Mouse (Mus musculus): Measurements from ENCODE around the gene A4galt.
A peak's percentile ranks its signal among the peaks of the same experiment; 100 is the strongest.
"Not testable (repeated sequence)": the region's sequence is repeated elsewhere in the genome, so short reads cannot be mapped to it uniquely, and the experiment has no call there.

Gene A4galt

DNA sequence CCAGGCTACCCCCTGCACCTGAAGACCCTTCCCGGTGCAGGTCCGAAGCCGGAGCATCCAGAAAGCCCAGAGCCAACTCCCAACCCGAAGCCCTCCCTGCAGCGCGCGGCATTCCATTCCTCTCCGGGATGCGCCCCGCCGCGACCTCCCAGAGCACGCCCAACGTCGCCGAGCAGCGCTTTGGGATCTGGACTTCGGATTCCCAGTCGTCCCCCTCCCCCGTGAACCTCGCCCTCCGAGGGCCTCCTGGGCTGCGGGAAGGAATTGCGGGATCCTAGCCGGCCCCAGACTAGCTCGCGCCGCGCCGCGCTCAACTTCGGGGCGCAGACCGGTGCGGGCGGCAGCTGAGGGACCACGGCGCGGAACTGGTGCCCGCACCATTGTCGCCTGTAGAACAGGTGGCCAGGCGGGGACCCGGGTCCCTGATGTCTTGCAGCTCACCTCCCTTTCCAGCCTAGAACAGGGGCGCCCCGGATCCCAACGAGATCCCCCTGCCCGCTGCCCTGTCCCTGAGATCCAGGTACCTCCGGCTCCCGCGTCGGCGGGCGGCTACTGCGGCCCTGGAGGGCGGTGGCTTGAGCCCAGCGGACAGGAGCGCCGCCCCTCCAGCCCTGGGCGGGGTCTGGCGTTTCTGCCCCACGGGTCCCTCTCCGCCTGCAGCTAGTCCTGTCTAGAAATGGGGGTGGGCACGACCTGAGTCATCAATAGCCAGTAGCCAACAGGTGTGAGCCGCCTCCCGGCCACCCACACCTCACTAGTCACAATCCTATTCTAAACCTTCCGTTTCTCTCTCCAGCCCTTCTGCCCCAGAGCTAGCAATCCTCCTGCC is at the start of gene A4galt:
A4galt (minus strand) TSS at position 599 of the 829 bp plus-strand sequence.
- DNase-seq (ENCODE audit: low spot score), result no peak

DNA sequence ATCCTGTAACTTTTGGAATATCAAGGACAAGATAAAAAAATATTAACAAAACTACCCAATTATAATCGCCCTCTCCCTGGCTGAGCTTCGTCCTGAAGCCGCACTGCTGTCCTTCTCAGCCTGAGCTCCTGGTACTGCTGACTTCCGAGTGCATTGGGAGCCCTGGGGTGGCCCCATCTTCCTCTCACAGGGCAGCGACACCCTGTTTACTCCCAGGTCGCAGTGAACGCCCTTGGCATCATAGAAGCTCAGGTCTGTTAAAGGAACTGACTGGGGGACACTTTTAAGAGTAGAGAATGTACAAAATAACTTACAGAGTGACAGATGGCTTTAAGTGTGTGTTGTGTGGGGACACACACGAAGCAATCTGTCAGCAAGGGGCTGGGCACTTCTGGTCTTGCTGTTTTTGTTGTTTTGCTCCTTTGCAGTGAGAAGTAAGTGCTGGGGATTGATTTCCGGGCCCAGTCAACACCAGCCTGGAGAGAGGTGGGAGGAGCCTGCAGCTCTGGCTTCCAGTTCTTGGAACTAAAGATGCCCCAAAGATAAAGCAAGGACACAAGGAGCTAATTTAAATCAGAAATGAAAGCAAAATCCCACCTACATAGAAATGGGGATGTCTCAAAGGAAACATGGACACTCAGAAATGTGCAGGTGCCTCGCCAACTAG is 48.5 kb upstream of the A4galt start:
- DNase-seq (ENCODE audit: low spot score), result no peak

DNA sequence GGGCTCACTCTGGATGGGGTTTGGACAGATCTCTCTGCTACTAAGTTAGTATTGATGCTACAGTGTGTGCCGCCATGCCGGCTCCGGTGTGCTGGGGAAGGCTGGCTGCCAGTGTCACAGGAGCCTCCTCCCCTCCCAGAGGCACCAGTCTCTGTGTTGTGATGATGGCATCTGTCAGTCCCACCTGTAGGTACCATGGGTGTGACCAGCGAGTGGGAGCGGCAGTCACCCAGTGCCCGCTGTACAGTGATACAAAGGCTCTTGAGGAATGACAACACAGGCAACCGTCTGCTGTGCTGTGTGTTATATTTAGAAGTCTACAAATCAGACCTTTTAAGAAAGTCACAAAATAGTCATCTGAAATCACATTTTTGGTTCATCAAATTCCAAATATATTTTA is 47.9 kb upstream of the A4galt start:
- DNase-seq (ENCODE audit: low spot score), result no peak

DNA sequence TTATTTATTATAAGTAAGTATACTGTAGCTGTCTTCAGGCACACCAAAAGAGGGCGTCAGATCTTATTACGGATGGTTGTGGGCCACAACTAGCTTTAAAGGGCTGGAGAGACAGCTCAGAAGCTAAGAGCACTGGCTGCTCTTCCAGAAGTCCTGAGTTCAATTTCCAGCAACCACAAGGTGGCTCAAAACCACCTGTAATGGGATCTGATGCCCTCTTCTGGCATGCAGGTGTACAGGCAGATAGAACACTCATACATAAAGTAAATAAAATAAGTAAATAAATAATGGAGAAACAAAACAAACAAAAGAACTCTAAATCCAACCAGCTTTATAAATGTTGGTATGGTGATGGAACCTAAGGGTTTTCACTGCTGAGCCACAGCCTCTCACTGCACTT is 47.2 kb upstream of the A4galt start:
- no peak for DNase-seq (ENCODE audit: low spot score)

DNA sequence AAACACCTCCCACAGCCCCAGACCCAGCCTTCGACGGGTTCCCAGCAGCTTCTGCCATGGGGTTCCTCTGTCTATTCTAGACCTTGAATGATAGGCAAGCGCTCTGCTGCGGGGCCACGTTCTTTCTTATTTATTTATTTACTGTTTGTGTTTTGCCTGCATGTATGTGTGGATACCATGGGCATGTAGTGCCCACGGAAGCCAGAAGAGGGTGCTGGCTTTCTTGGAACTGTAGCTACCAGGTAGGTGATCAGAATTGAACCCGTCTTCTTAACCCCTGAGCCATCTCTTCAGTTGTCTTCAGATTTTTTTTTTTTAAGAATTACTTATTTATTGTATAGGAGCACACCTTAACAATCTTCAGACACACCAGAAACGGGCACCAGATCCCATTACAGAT is 46.7 kb upstream of the A4galt start:
- no peak for DNase-seq (ENCODE audit: low spot score)

DNA sequence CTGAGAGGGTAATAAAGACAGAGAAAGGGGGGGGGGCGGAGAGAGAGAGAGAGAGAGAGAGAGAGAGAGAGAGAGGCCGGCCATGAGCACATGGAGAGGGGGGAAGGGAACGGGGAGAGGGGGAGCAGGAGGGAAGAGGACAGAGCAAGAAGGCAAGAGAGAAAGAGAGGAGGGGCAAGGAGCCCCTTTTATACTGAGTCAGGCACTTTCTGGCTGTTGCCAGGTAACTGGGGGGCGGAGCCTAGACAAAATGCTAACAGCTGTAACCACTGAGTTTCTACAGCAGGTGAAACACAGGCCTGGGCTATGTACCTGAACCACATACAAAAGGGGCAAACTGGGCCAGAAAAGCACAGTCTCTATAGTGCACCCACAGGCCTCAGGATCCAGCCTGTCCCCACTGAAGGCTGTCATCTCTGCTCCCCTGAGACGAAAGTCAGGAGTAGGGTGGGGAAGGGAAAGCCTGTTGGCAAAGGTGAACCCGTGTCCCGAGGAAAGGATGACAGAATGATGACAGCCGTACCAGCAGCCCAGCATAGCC is 45.3 kb upstream of the A4galt start:
- DNase-seq (ENCODE audit: low spot score), result no peak

DNA sequence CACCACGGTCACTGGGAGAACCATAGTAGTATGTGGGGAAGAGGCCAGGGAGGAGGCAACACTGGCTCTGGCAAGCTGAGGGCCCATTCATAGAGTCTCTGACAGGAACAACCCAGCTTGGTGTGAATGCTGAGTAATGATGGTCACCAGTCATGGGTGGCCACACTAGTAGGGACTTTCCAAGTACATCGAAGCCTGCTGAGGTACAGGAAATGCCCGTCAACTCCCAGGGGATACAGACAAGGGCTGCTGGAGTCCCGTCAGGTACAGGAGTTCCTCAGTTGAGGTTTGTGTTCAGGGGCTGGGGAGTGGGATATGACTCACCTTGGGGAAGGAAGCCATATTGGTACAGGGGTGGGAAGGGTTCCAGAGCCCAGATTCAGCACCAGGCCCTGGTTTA is 44.5 kb upstream of the A4galt start:
- DNase-seq (ENCODE audit: low spot score), result peak; percentile 59

DNA sequence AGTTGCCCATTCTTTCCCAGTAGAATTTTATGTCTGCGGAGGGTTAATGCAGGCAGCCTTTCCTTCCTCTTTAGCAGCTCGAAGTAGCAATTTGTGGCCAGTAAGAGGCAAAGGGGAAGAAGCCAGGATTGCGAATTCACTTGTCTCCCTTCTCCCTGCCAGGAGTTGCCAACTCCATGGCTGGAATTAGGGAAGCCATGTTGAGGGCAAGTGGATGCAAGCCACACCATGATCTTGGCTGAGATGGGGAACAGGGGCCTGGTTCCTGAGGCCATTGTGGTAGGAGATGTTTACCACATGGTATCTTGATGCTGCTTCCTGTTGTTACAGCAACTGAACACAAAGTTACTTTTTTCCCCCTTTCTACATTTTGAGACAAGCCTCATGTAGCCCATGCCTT is 43.4 kb upstream of the A4galt start:
- peak; percentile 65 for DNase-seq (ENCODE audit: low spot score)

DNA sequence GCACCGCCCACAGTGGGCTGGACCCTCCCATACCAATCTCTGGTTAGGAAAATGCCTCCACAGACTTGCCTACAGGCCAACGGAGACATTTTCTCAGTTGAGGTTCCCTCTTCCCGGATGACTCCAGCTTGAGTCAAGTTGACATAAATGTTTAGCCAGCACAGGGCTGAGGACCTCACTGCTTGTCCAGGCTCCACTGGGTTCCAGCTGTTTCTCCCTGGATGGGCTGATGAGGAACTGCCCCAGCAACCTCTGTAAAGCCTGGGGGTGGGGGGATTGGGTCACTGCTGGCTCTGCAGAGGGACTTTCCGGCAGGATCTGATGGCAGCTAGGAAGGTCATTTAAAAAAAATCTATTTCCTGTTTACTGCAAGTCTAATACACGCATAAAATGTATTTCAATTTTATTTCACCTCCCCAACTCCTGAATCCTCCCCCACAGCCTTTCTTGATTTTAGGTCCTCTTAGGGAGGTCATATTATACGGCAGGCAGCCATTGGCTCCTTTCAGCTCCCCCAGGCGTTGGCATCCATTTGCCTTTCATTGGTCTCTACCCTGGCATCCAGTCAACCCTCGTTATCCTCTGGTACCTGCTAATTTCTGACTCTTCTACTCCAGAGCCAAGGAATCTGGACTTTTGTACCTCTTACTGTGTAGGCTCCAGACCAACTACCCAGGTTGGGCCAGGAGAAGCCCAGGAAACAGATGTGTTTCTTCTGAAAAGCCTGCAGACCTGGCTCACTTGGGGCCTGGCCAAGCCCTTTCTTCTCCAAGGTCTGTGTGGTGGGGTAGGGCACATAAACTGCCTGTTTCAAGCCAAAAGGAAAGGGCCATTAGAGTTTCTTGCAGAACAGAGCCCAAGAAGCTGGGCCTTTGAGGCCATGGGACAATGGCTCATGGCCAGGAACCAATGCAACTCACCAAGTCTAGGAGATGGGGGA is 42.4 kb upstream of the A4galt start:
- peak; percentile 57 for DNase-seq (ENCODE audit: low spot score)

DNA sequence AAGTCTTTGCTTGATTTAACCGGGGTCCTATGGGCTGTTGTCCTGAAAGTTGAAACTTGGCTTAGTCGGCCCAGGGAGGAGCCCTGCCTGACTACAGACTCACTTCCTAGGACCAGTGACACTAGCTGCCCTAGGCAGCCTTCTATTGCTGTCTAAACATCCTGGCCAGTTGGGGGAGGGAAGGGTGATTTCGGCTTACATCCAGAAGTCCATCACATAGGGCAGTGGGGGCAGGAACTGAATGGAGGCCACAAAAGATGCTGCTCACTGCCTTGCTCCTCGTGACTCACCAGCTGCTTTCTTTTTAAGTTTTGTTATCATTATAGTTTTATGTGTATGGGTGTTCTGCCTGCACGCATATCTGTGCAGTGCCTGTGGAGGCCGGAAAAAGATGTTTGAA is 41.6 kb upstream of the A4galt start:
- no peak for DNase-seq (ENCODE audit: low spot score)

DNA sequence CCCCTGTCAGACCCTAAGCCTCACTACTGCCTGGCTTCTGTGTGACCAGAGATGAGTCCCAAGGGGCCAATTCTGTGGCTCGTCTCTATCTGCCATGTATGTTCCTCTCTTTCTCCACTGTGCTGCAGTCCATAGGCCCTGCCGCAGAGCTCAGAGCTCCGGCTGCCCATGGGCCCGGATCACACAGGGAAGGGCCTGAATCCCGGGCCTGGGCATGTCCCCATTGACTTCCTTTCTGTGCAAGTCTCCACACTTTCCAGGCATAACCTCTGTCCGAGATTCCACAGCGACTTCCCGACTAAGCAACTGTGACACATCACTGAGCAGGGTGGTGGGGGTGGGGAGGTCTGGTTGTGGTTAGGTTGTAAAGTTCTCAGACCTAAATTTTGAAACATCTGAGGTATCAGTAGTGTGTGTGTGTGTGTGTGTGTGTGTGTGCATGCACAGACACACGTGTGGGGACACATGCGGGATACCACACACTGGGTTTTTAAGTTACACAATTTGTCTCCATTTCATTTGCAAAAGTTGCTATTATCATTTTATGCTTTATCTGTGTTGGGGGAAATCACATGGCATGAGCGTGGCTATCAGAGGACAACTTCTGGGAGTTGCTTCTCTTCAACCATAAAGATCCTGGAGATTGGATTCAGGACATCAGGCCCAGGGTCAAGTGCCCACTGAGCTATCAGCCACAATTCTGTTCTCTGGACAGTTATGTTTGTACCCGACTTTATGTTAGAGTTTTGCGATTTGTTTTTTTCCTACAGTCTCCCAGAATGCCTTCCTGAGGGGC is 40.9 kb upstream of the A4galt start:
- DNase-seq (ENCODE audit: low spot score), result peak; percentile 87

DNA sequence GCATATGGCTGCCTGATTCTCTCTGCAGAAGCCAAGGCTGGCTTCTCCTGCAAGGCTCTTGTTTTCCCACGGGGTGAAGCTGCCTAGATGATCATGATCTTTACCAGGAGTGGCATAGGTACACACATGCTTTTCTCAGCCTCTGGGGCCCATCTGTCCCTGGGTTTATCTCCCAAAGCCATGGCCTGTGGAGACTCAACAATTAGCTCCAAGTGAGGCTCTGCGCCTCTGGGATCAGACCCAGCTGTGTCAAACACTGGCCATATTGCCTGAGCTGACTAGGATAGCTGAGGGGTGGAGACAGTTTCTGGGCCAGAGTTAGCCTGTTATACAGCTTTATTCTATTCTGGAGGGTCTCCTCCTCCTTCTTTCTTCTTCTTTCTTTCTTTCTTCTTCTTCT is 39.3 kb upstream of the A4galt start:
- peak; percentile 62 for DNase-seq (ENCODE audit: low spot score)

DNA sequence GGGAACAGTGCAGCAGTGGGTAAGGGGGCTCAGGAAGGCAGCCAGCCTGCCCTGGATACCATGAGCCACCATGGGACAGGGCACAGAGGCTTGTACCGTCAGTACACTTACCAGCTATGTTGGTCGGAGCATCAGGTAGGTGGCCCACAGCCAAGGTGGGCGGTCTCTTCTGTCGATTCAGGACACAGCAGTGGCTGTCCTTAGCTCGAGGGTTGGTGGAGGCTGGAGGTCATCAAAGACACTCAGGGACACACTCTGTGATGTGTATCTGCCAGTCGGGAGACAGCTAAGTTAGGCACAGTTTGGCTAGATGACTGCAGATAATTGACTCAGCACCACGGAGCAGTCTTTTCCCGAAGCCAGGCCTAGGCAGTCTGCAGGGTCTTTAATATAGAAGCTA is 33.3 kb upstream of the A4galt start:
- no peak for DNase-seq (ENCODE audit: low spot score)

DNA sequence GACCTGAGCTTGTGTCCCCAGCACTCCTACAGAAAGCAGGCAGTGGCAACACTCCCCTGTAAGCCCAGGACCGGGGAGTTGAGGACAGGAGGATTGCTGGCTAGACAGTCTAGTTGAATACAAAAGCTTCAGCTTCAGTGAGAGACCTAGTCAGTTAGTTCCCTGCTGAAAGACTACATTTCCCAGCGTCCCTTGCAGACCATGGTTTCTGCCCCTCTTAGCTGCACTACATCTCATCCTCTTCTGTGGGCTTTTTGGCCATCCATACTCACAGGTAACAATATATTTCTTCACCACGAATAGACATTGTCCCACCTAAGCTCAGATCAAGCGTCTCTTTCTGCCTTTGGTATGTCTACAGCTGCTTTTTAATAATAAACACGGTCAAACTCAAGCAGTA is 30.8 kb upstream of the A4galt start:
- DNase-seq (ENCODE audit: low spot score), result no peak

DNA sequence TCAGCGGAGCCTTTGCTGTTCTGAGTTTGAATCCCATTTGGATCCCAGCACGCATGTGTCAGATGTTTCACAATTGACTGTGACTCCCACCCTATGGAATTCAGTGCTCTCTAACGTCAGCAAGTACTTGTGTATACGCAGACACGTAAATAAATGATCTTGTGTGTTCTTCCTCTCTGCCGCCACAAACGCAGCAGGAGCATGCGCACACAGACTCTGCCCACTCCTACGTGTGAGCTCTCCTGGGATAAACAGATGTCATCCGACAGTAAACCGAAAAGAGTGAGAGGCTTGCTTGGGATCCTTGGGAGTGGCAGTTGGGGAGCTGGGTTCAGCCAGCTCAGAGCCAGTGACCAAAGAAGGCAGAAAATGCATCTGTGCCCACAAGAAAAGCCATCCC is 29.7 kb upstream of the A4galt start:
- DNase-seq (ENCODE audit: low spot score), result no peak

DNA sequence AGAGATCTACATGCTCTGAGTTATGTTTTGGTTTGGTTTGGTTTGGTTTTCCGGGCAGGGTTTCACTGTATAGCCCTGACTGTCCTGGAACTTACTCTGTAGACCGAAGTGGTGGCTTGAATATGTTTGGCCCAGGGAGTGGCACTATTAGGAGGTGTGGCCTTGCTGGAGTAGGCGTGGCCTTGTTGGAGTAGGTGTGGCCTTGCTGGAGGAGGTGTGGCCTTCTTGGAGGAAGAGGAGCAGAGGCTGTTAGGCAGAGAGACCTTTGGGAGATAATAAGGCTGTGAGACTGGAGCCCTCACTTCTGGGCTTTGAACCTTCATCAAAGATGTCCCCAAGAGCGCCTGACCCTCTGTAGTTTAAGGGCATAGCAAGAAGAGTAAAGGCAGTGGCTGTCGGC is 27.0 kb upstream of the A4galt start:
- no peak for DNase-seq (ENCODE audit: low spot score)

DNA sequence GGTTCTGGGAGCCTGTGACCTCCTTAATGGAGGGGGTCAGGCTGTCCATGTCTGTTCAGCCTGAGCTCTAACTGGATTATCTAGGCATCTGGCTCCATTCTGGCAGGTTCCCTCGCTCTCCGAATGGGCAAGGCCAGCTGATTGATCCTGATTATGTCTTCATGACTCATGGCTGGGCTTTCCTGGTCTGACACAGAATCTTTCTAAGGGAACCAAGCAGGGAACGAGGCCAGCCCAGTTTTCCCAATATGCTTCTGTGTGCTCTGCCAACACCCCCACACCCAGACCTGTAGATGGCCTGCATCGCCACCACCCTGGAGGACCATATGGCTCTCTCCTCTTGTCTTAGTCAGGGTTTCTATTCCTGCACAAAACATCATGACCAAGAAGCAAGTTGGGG is 25.9 kb upstream of the A4galt start:
- no peak for DNase-seq (ENCODE audit: low spot score)

DNA sequence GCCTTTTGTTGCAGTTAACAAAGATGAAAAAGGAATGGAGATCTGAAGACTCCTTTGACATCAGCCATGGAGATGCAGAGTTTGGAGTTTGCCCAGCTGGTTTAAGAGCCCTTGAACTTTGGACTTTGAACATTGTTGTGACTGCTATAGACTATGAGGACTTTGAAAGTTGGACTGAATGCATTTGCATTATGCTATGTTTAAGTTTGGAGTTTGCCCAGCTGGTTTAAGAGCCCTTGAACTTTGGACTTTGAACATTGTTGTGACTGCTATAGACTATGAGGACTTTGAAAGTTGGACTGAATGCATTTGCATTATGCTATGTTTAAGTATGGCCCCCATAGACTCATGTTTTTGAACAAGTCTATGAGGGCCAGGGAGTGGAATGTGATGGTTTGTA is 22.7 kb upstream of the A4galt start:
- not testable (repeated sequence) for DNase-seq (ENCODE audit: low spot score)

DNA sequence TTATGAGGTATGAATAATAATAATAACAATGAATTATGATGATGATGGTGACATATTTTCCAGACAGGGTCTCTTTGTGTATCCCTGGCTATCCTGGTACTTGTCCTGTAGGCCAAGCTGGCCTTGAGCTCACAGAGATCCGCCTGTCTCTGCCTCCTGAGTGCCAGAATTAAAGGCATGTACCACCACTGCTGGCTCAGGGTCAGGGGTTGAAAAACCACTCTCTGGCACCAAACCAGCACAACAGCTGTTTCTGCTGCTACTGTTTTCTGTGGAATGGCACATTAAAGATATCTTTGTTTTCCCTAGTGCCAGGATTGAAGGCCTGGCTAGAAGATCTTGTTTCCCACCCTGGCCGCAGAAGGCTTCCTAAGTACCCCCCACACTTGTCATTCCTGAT is 21.4 kb upstream of the A4galt start:
- no peak for DNase-seq (ENCODE audit: low spot score)

DNA sequence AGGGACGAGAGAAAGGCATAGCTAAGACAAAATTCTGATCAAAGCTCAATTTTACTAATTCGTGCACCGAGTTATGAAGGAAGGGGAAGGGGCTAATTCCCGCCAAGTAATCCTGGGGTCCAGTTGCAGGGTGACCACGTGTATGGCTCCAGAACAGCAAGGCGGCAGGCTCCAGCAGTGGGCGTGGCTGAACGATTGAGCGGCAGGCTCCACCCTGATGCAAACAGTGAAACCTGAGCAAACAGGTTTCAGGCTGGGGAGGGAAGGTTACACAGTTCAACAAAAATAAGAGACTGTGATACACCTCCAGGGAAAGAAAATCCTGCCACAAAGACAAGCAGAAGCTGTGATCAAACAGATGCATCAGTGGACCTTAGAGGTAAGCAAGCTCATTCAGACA is 19.6 kb upstream of the A4galt start:
- DNase-seq (ENCODE audit: low spot score), result not testable (repeated sequence)

DNA sequence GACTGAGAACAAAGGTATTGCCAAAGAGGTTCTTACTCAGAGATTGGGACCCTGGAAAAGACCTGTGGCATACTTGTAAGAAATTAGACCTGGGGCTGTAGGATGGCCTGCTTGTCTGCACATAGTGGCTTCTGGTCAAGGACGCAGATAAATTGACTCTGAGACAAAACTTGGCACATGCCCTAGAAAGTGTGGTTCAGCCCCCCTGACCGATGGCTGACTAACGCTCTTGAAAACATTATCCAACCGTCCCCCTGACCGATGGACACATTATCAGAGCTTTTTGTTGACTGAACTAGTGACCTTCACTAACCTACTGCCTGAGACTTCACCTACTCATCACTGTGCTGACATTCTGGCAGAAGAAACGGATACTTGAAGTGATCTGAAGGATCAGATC is 18.4 kb upstream of the A4galt start:
- not testable (repeated sequence) for DNase-seq (ENCODE audit: low spot score)

Measured in adipocyte (in vitro differentiated cells).